Mouse (Mus musculus) embryonic facial prominence, embryonic 12.5 days (tissue): ENCODE measurements at regions not wholly inside any gene's neighbourhood (a gene's known extent, or its start where the extent isn't known, plus 50 kb on each side); places are given as distances from the start of the nearest gene placed in this dataset.
A peak's percentile ranks its signal among the peaks of the same experiment; 100 is the strongest.

Experiments
- ATAC-seq: fragments of 200-750 bp; cut with Nextera tagmentation; 2 replicates; pipeline ENCODE4 v1.8.0; 2017; ENCODE audit not compliant: insufficient number of reproducible peaks, insufficient read depth, low FRiP score, low TSS enrichment
- H3K27ac ChIP-seq: fragments of 300-500 bp; sonication (generic); 2 replicates; pipeline ENCODE4 v1.5.1; 2016; ENCODE audit warnings: mild to moderate bottlenecking
- H3K27me3 ChIP-seq: fragments of 300-500 bp; sonication (generic); 2 replicates; pipeline ENCODE4 v1.6.1; 2016; ENCODE audit warnings: mild to moderate bottlenecking, moderate library complexity
- H3K36me3 ChIP-seq: fragments of 300-500 bp; sonication (generic); 2 replicates; pipeline ENCODE4 v1.6.1; 2016; ENCODE audit warnings: mild to moderate bottlenecking
- H3K4me1 ChIP-seq: fragments of 300-500 bp; sonication (generic); 2 replicates; pipeline ENCODE4 v1.6.1; 2016
- H3K4me2 ChIP-seq: fragments of 300-500 bp; sonication (generic); replicated peaks from 2 replicates; pipeline ENCODE4 v1.6.1; 2016; ENCODE audit warnings: mild to moderate bottlenecking, moderate library complexity
- H3K4me3 ChIP-seq: fragments of 300-500 bp; sonication (generic); 2 replicates; pipeline ENCODE4 v1.5.1; 2016; ENCODE audit warnings: mild to moderate bottlenecking
- H3K9ac ChIP-seq: fragments of 300-500 bp; sonication (generic); 2 replicates; pipeline ENCODE4 v1.6.1; 2016; ENCODE audit warnings: mild to moderate bottlenecking, moderate library complexity
- H3K9me3 ChIP-seq: fragments of 300-500 bp; sonication (generic); 2 replicates; pipeline ENCODE4 v1.6.1; 2016; ENCODE audit warnings: mild to moderate bottlenecking, moderate library complexity
- WGBS: fragments of 180-500 bp; shearing (Covaris S2); methylation state at CpG from one replicate; pipeline ENCODE4 v1.1.7; 2016; 5-methylcytosine and 5-hydroxymethylcytosine counted together

- Histone ChIP-seq H3K9ac (no peak overlapping the region), H3K27ac (no peak overlapping the region), H3K4me1 (no peaks in the 10 kb centered on the region), H3K27me3 (no peaks in the 10 kb centered on the region), H3K36me3 (no peaks in the 10 kb centered on the region), H3K4me2 (no peak overlapping the region), H3K9me3 (no peaks in the 10 kb centered on the region), H3K4me3 (no peak overlapping the region)
- no peak for ATAC-seq
- WGBS, result 62% methylated on average over 3 of the region's 3 CpGs
These were observed 153.5 kb upstream of the Tnc start for GRCm38 (mm10) chr4:64200151-64200807.

- no peaks in the 10 kb centered on the region for H3K9me3 ChIP-seq
- H3K36me3 ChIP-seq, result no peaks in the 10 kb centered on the region
- no peak for ATAC-seq
- no peaks in the 10 kb centered on the region for H3K27me3 ChIP-seq
- no peak overlapping the region for H3K4me2 ChIP-seq
- H3K4me3 ChIP-seq, result no peak overlapping the region
- no peak overlapping the region for H3K27ac ChIP-seq
- H3K4me1 ChIP-seq, result no peaks in the 10 kb centered on the region
- H3K9ac ChIP-seq, result no peak overlapping the region
These were observed 138.2 kb upstream of the Tnc start for GRCm38 (mm10) chr4:64184986-64185385.

GRCm38 (mm10) chr4:64175938-64176337, 129.1 kb upstream of the Tnc start:
- Histone ChIP-seq H3K9me3 (no peaks in the 10 kb centered on the region), H3K4me3 (no peak overlapping the region), H3K4me1 (no peaks in the 10 kb centered on the region), H3K36me3 (no peaks in the 10 kb centered on the region), H3K27ac (no peak overlapping the region), H3K27me3 (no peaks in the 10 kb centered on the region), H3K4me2 (no peak overlapping the region), H3K9ac (no peak overlapping the region)
- 29% methylated on average over 3 of the region's 3 CpGs for WGBS
- ATAC-seq, result no peak

- H3K27me3 ChIP-seq, result no peaks in the 10 kb centered on the region
- H3K27ac ChIP-seq, result no peak overlapping the region
- no peak overlapping the region for H3K4me3 ChIP-seq
- 39% methylated on average over 3 of the region's 3 CpGs for WGBS
- ATAC-seq, result no peak; the same call in 1 of the 2 replicates
- no peaks in the 10 kb centered on the region for H3K4me1 ChIP-seq
- no peaks in the 10 kb centered on the region for H3K9me3 ChIP-seq
- H3K9ac ChIP-seq, result no peak overlapping the region
- H3K4me2 ChIP-seq, result no peak overlapping the region
- H3K36me3 ChIP-seq, result no peaks in the 10 kb centered on the region
These were observed 124.7 kb upstream of the Tnc start for GRCm38 (mm10) chr4:64171476-64171875.

GRCm38 (mm10) chr4:64148989-64149463, 102.2 kb upstream of the Tnc start:
- no peaks in the 10 kb centered on the region for H3K4me1 ChIP-seq
- no peaks in the 10 kb centered on the region for H3K27me3 ChIP-seq
- H3K27ac ChIP-seq, result no peak overlapping the region
- WGBS, result 78% methylated on average over 5 of the region's 5 CpGs
- no peaks in the 10 kb centered on the region for H3K36me3 ChIP-seq
- no peaks in the 10 kb centered on the region for H3K9me3 ChIP-seq
- H3K9ac ChIP-seq, result no peak overlapping the region
- ATAC-seq, result no peak
- no peak overlapping the region for H3K4me2 ChIP-seq
- H3K4me3 ChIP-seq, result no peak overlapping the region

- no peak overlapping the region for H3K27ac ChIP-seq
- H3K9me3 ChIP-seq, result no peaks in the 10 kb centered on the region
- 84% methylated on average over 2 of the region's 2 CpGs for WGBS
- no peak for ATAC-seq
- H3K4me2 ChIP-seq, result no peak overlapping the region
- no peak overlapping the region for H3K4me3 ChIP-seq
- H3K4me1 ChIP-seq, result no peaks in the 10 kb centered on the region
- no peaks in the 10 kb centered on the region for H3K27me3 ChIP-seq
- no peaks in the 10 kb centered on the region for H3K36me3 ChIP-seq
- H3K9ac ChIP-seq, result no peak overlapping the region
These were observed 99.1 kb upstream of the Tnc start for GRCm38 (mm10) chr4:64145924-64146323.

GRCm38 (mm10) chr4:64142963-64143362, 96.1 kb upstream of the Tnc start:
- Histone ChIP-seq H3K4me3 (no peak overlapping the region), H3K27ac (no peak overlapping the region), H3K9ac (no peak overlapping the region), H3K27me3 (no peaks in the 10 kb centered on the region), H3K4me1 (no peaks in the 10 kb centered on the region), H3K36me3 (no peaks in the 10 kb centered on the region), H3K4me2 (no peak overlapping the region), H3K9me3 (no peaks in the 10 kb centered on the region)
- 49% methylated on average over 2 of the region's 2 CpGs for WGBS
- ATAC-seq, result no peak

GRCm38 (mm10) chr4:64142356-64142787, 95.6 kb upstream of the Tnc start:
- no peak overlapping the region for H3K27ac ChIP-seq
- ATAC-seq, result no peak
- no peak overlapping the region for H3K9ac ChIP-seq
- no peak overlapping the region for H3K4me3 ChIP-seq
- no peaks in the 10 kb centered on the region for H3K36me3 ChIP-seq
- H3K4me2 ChIP-seq, result no peak overlapping the region
- no peaks in the 10 kb centered on the region for H3K27me3 ChIP-seq
- H3K9me3 ChIP-seq, result no peaks in the 10 kb centered on the region
- H3K4me1 ChIP-seq, result no peaks in the 10 kb centered on the region
- 54% methylated on average over 5 of the region's 5 CpGs for WGBS

GRCm38 (mm10) chr4:64139836-64140235, 93.0 kb upstream of the Tnc start:
- Histone ChIP-seq H3K4me1 (no peaks in the 10 kb centered on the region), H3K9me3 (no peaks in the 10 kb centered on the region), H3K27me3 (no peaks in the 10 kb centered on the region), H3K36me3 (no peaks in the 10 kb centered on the region), H3K27ac (no peak overlapping the region), H3K4me3 (no peak overlapping the region), H3K4me2 (no peak overlapping the region), H3K9ac (no peak overlapping the region)
- no peak for ATAC-seq
- WGBS, result 86% methylated on average over 4 of the region's 4 CpGs

GRCm38 (mm10) chr4:64135036-64135435, 88.2 kb upstream of the Tnc start:
- H3K27ac ChIP-seq, result no peak overlapping the region
- H3K27me3 ChIP-seq, result no peaks in the 10 kb centered on the region
- no peaks in the 10 kb centered on the region for H3K4me1 ChIP-seq
- no peak overlapping the region for H3K9ac ChIP-seq
- WGBS, result 87% methylated on average over 3 of the region's 3 CpGs
- no peak overlapping the region for H3K4me3 ChIP-seq
- H3K4me2 ChIP-seq, result no peak overlapping the region
- H3K9me3 ChIP-seq, result no peaks in the 10 kb centered on the region
- no peaks in the 10 kb centered on the region for H3K36me3 ChIP-seq
- ATAC-seq, result no peak

GRCm38 (mm10) chr4:64129290-64129689, 82.5 kb upstream of the Tnc start:
- no peaks in the 10 kb centered on the region for H3K36me3 ChIP-seq
- no peaks in the 10 kb centered on the region for H3K27me3 ChIP-seq
- no peak overlapping the region for H3K27ac ChIP-seq
- 26% methylated on average over 1 of the region's 1 CpGs for WGBS
- H3K9me3 ChIP-seq, result no peaks in the 10 kb centered on the region
- H3K4me1 ChIP-seq, result no peaks in the 10 kb centered on the region
- H3K9ac ChIP-seq, result no peak overlapping the region
- ATAC-seq, result peak; percentile 77; the same call in 1 of the 2 replicates
- H3K4me2 ChIP-seq, result no peak overlapping the region
- no peak overlapping the region for H3K4me3 ChIP-seq

GRCm38 (mm10) chr4:64124387-64125088, 77.7 kb upstream of the Tnc start:
- H3K27ac ChIP-seq, result no peak overlapping the region
- H3K4me2 ChIP-seq, result no peak overlapping the region
- no peaks in the 10 kb centered on the region for H3K36me3 ChIP-seq
- H3K9me3 ChIP-seq, result no peaks in the 10 kb centered on the region
- WGBS, result 72% methylated on average over 2 of the region's 2 CpGs
- ATAC-seq, result no peak
- no peaks in the 10 kb centered on the region for H3K27me3 ChIP-seq
- no peaks in the 10 kb centered on the region; the same call in 1 of the 2 replicates for H3K4me1 ChIP-seq
- H3K4me3 ChIP-seq, result no peak overlapping the region
- no peak overlapping the region for H3K9ac ChIP-seq
